Comparison of ENCODE assay signal across 7 mouse cellular contexts in genomic region chr7:144896294-144897218, GRCm38 (mm10). TPM values are rescaled to one million over a fixed set of nuclear protein-coding genes. Genes with fewer than 3 reads are reported as not detected.
A peak's percentile ranks its signal among the peaks of the same experiment; 100 is the strongest.
DNase-seq lines count a peak whose midpoint lies in the region; ATAC-seq lines count a peak whose summit lies in the region.

Gene Fgf15 (plus strand): TSS chr7:144896531.

- H3K9me3 ChIP-seq in hindbrain, embryonic 16.5 days (ENCODE audit: control insufficient read depth, low read length), result no peaks in the 10 kb centered on the region

- peaks cover 13% of the 10 kb centered on the region for H3K27me3 ChIP-seq in hindbrain, embryonic 16.5 days (replicated peaks; ENCODE audit: control insufficient read depth, insufficient read depth, low read length)

- peaks cover 19% of the 10 kb centered on the region for H3K4me1 ChIP-seq in hindbrain, embryonic 16.5 days (ENCODE audit: control insufficient read depth, insufficient read depth, low read depth, low read length)

- no peaks in the 10 kb centered on the region for H3K36me3 ChIP-seq in hindbrain, embryonic 16.5 days (ENCODE audit: control insufficient read depth, insufficient read depth, low read length)

- peak; percentile 31; the same call in 1 of the 2 replicates for ATAC-seq in hindbrain, embryonic 16.5 days
- peak; percentile 20; the same call in 1 of the 2 replicates for ATAC-seq in megakaryocyte-erythroid progenitor cell, adult 5-6 weeks (replicated peaks; ENCODE audit: low FRiP score, low TSS enrichment, poor library complexity, severe bottlenecking)
- ATAC-seq in cerebellum, adult (ENCODE audit: insufficient number of reproducible peaks, low FRiP score, low TSS enrichment), result no peak

- DNase-seq in right cerebral cortex, postnatal 4 days, result peak; percentile 29
- DNase-seq in right cerebral cortex, postnatal 25 days, result no peak
- DNase-seq in embryo, embryonic 11 days, result peak; percentile 58
- no peak for DNase-seq in ovary, postnatal 36 days (ENCODE audit: low spot score)

- peak within 1 kb of the TSS; percentile 50 for H3K4me3 ChIP-seq in hindbrain, embryonic 16.5 days (ENCODE audit: low read length)

- under 1% methylated on average over 65 of the region's 65 CpGs for WGBS in hindbrain, embryonic 16.5 days

- peak within 1 kb of the TSS; percentile 59; the same call in 1 of the 2 replicates for H3K27ac ChIP-seq in hindbrain, embryonic 16.5 days (ENCODE audit: low read depth, low read length)

- H3K9ac ChIP-seq in hindbrain, embryonic 16.5 days (ENCODE audit: low read depth, low read length), result peak within 1 kb of the TSS; percentile 64

- peak within 1 kb of the TSS; percentile 96 for H3K4me2 ChIP-seq in hindbrain, embryonic 16.5 days (ENCODE audit: low read length)

RNA-seq across cellular contexts. Expression of gene Fgf15, which starts in this region (rescaled TPM):
- 22.7 and 23.6 TPM in 2 replicates for polyA plus RNA-seq in hindbrain, embryonic 16.5 days (2015; fragmentation: Nextera tagmentation; extraction: Ambion mirVana)
- not detected in 2 replicates for total RNA-seq in megakaryocyte-erythroid progenitor cell, adult 5-6 weeks (2014; fragmentation: Nextera tagmentation)
- total RNA-seq in megakaryocyte-erythroid progenitor cell, adult 5-6 weeks (2017), result 0.52 and 0.88 TPM in 2 replicates

Comparison
In these comparisons a context has a peak if more than half of its experiments do, and no peak if none do; other contexts are left out.
1. DNase-seq: peak in right cerebral cortex, postnatal 4 days (single experiment) and embryo, embryonic 11 days (single experiment); none in right cerebral cortex, postnatal 25 days (single experiment) and ovary, postnatal 36 days (single experiment).
2. Peak in ATAC-seq in megakaryocyte-erythroid progenitor cell, adult 5-6 weeks; RNA of the gene not detected or under 1 TPM.